Mouse (Mus musculus) spleen, adult 2 months (tissue): ENCODE data around the gene Pak7. TPM values are rescaled to one million over a fixed set of nuclear protein-coding genes. Genes with fewer than 3 reads are reported as not detected.

Experiments
- DNase-seq, 2 experiments: peaks; one replicate each; pipeline versions ENCODE4 v3.0.0 to v3.0.0-alpha.2; 2012 to 2021; ENCODE audit warnings: low spot score in 2 of 2, low read depth in 1 of 2
- H3K27ac ChIP-seq: fragments of 200-500 bp; 2 replicates; pipeline ENCODE4 v1.5.1; 2012; ENCODE audit warnings: low read length, inconsistent platforms; ENCODE audit not compliant: insufficient read depth
- H3K27me3 ChIP-seq: fragments of 200-500 bp; 2 replicates; pipeline ENCODE4 v1.6.1; 2012; ENCODE audit warnings: mild to moderate bottlenecking, moderate library complexity, low read length, inconsistent platforms; ENCODE audit not compliant: control insufficient read depth, insufficient read depth
- H3K36me3 ChIP-seq: fragments of 200-500 bp; 2 replicates; pipeline ENCODE4 v1.6.1; 2012; ENCODE audit warnings: mild to moderate bottlenecking, low read length, inconsistent platforms; ENCODE audit not compliant: control insufficient read depth, insufficient read depth
- H3K4me1 ChIP-seq: fragments of 200-500 bp; 2 replicates; pipeline ENCODE4 v1.6.1; 2011; ENCODE audit warnings: inconsistent platforms; ENCODE audit not compliant: control insufficient read depth, insufficient read depth, insufficient read length
- H3K4me3 ChIP-seq: fragments of 200-500 bp; 2 replicates; pipeline ENCODE4 v1.5.1; 2011; ENCODE audit warnings: mild to moderate bottlenecking, inconsistent platforms; ENCODE audit not compliant: insufficient read depth, insufficient read length; ENCODE audit errors: extremely low read depth
- CTCF ChIP-seq: fragments of 200-500 bp; IDR thresholded peaks from 2 replicates; pipeline ENCODE4 v1.5.1; 2011; ENCODE audit warnings: mild to moderate bottlenecking, inconsistent platforms; ENCODE audit not compliant: insufficient read depth, insufficient read length, insufficient replicate concordance; ENCODE audit errors: extremely low read depth
- POLR2A ChIP-seq: fragments of 200-500 bp; IDR thresholded peaks from 2 replicates; pipeline ENCODE4 v1.6.1; 2011; ENCODE audit warnings: low read depth, low read length, inconsistent platforms
- WGBS: fragments of 180-500 bp; shearing (Covaris S2); methylation state at CpG from one replicate; pipeline ENCODE4 v1.1.7; 2018; 5-methylcytosine and 5-hydroxymethylcytosine counted together
- polyA plus RNA-seq: library from polyadenylated mRNA; depleted of rRNA; stranded (reverse); fragments of >200 nt; gene quantifications from 2 replicates; pipeline ENCODE4 v1.2.3, GENCODE M21; 2012

The Pak7 gene
- polyA plus RNA-seq, 1 experiment: not detected

GRCm38 (mm10) chr2:136121867-136122266 is 265.9 kb downstream of the Pak7 start:
- WGBS: 20% methylated on average over 6 of the region's 6 CpGs
- Histone ChIP-seq H3K4me3 (no peak overlapping the region), H3K4me1 (no peaks in the 10 kb centered on the region), H3K27me3 (no peaks in the 10 kb centered on the region), H3K36me3 (no peaks in the 10 kb centered on the region), H3K27ac (no peak overlapping the region)
- no peak for TF ChIP-seq CTCF
- no peak for TF ChIP-seq POLR2A
- DNase-seq: no peak

GRCm38 (mm10) chr2:136118006-136118405 is 269.8 kb downstream of the Pak7 start:
- no peaks in the 10 kb centered on the region for H3K4me1 ChIP-seq
- TF ChIP-seq POLR2A (no peak), CTCF (no peak)
- no peak overlapping the region for H3K4me3 ChIP-seq
- DNase-seq: no peak
- H3K27ac ChIP-seq: no peak overlapping the region
- no peaks in the 10 kb centered on the region for H3K27me3 ChIP-seq
- H3K36me3 ChIP-seq: no peaks in the 10 kb centered on the region
- WGBS: 95% methylated on average over 2 of the region's 2 CpGs

GRCm38 (mm10) chr2:136113374-136113773 is 274.4 kb downstream of the Pak7 start:
- Histone ChIP-seq H3K27ac (no peak overlapping the region), H3K4me1 (no peaks in the 10 kb centered on the region)
- 61% methylated on average over 6 of the region's 6 CpGs for WGBS

GRCm38 (mm10) chr2:136109038-136109363 is 278.8 kb downstream of the Pak7 start:
- no peak for DNase-seq
- TF ChIP-seq CTCF: no peak
- TF ChIP-seq POLR2A: no peak
- H3K4me3 ChIP-seq: no peak overlapping the region
- H3K4me1 ChIP-seq: no peaks in the 10 kb centered on the region
- whole genome bisulfite sequencing: 26% methylated on average over 2 of the region's 2 CpGs
- no peak overlapping the region for H3K27ac ChIP-seq
- H3K27me3 ChIP-seq: no peaks in the 10 kb centered on the region
- no peaks in the 10 kb centered on the region for H3K36me3 ChIP-seq

More at GRCm38 (mm10) chr2:136113374-136113773, 274.4 kb downstream of the Pak7 start:
- Histone ChIP-seq H3K36me3 (no peaks in the 10 kb centered on the region), H3K4me3 (no peak overlapping the region), H3K27me3 (no peaks in the 10 kb centered on the region)
- TF ChIP-seq POLR2A: no peak
- no peak for TF ChIP-seq CTCF
- no peak for DNase-seq

GRCm38 (mm10) chr2:136108124-136109037 is 279.4 kb downstream of the Pak7 start:
- no peaks in the 10 kb centered on the region for H3K4me1 ChIP-seq
- H3K36me3 ChIP-seq: no peaks in the 10 kb centered on the region
- no peak overlapping the region for H3K4me3 ChIP-seq
- TF ChIP-seq POLR2A (no peak), CTCF (no peak)
- WGBS: 84% methylated on average over 6 of the region's 6 CpGs
- DNase-seq: no peak
- H3K27ac ChIP-seq: no peak overlapping the region
- H3K27me3 ChIP-seq: no peaks in the 10 kb centered on the region

- Histone ChIP-seq H3K4me1 (no peaks in the 10 kb centered on the region), H3K36me3 (no peaks in the 10 kb centered on the region), H3K27ac (no peak overlapping the region), H3K4me3 (no peak overlapping the region), H3K27me3 (no peaks in the 10 kb centered on the region)
- TF ChIP-seq CTCF: no peak
- no peak for DNase-seq
Measured at GRCm38 (mm10) chr2:136107597-136107996, 280.2 kb downstream of the Pak7 start.

GRCm38 (mm10) chr2:136097143-136097542 is 290.6 kb downstream of the Pak7 start:
- no peak overlapping the region for H3K4me3 ChIP-seq
- no peak overlapping the region for H3K27ac ChIP-seq
- no peaks in the 10 kb centered on the region for H3K36me3 ChIP-seq
- TF ChIP-seq CTCF (no peak), POLR2A (no peak)
- DNase-seq: no peak
- H3K27me3 ChIP-seq: no peaks in the 10 kb centered on the region
- 65% methylated on average over 3 of the region's 3 CpGs for WGBS
- no peaks in the 10 kb centered on the region for H3K4me1 ChIP-seq
